Mouse (Mus musculus): ENCODE measurements around the gene Asap2.

DNA sequence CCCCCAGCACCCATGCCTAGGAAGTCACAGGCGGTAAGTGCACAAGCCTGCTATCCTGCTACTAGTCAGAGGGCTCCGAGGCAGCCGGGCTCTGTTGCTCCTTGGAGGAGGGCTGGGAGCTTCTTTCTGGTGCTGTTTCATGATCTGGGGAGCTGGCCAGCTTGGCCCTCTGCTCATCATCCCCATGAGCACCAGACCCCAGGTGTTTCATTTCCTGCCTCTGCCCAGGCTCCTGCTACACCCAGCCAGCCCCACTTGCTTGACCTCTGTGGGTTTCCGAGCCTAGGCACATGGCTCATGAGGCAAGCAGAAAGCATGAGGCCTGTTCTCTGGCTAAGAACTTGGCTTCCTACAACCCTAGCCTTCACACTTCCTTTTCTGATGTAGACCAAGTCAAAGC, 275.2 kb downstream of the Asap2 start:
- TF ChIP-seq TCF12 (IDR thresholded peaks at IDR 0.05; ENCODE audit: low read depth, low read length) (no peak), GABPA (IDR thresholded peaks at IDR 0.05; ENCODE audit: low read depth, low read length) (no peak), NELFE (IDR thresholded peaks at IDR 0.05; ENCODE audit: low read depth, low read length) (no peak), EP300 (IDR thresholded peaks at IDR 0.05; ENCODE audit: low read depth in 1 of 2, low read length in 2 of 2) (no peak), CTCF (IDR thresholded peaks at IDR 0.05 in 2 of 3, conservative IDR thresholded peaks at IDR 0.05 in 1 of 3; ENCODE audit: control insufficient read depth in 1 of 3, insufficient read depth in 1 of 3, low read depth in 2 of 3, low read length in 3 of 3, poor library complexity in 1 of 3, severe bottlenecking in 1 of 3) (no peak), HCFC1 (IDR thresholded peaks at IDR 0.05; ENCODE audit: low read depth, low read length) (no peak)

All from MEL (cell line).